Mouse (Mus musculus): ENCODE measurements at regions not wholly inside any gene's neighbourhood (a gene's known extent, or its start where the extent isn't known, plus 50 kb on each side); places are given as distances from the start of the nearest gene placed in this dataset.

DNA sequence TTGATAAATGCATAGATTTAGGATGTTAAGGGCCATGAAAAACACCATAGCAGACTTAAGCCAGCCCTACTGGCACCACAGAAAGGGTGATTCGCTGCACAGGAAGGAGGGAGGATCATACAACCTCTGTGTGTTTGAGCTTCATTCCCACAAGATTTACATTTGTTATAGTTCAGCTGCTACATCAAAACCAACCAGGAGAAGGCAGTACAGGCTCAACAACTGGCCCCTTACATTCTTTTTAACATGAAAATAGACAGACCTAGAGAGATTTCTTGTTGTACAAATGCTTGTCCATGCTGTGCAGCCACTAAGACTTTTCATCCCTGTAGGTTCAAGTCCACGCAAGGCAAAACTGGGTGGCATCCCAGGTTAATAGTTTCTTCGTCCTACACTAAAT, 412.6 kb upstream of the 5930422O12Rik start:
- in situ Hi-C loops (cut with MboI; ENCODE audit: low sequenced_read_pairs in 2 of 2, unreplicated experiment in 2 of 2): no loop called here
- Histone ChIP-seq H3K9me3 (ENCODE audit: control insufficient read depth, insufficient read depth, low read depth, low read length) (no peaks in the 10 kb centered on the region), H3K4me3 (ENCODE audit: insufficient read depth in 1 of 2, low read depth in 1 of 2, low read length in 2 of 2, poor library complexity in 1 of 2, severe bottlenecking in 1 of 2) (no peak overlapping the region), H3K4me1 (ENCODE audit: control insufficient read depth in 2 of 2, insufficient read depth in 2 of 2, low read length in 2 of 2, poor library complexity in 1 of 2) (no peaks in the 10 kb centered on the region), H3K36me3 (ENCODE audit: control insufficient read depth, insufficient read depth, low read length, poor library complexity, severe bottlenecking) (no peaks in the 10 kb centered on the region), H3K9ac (ENCODE audit: insufficient read depth, low read depth, low read length, poor library complexity, severe bottlenecking) (no peak overlapping the region), H3K27ac (ENCODE audit: insufficient read depth, low read depth, low read length, poor library complexity, severe bottlenecking) (no peak overlapping the region)
- TF ChIP-seq ZNF384 (IDR thresholded peaks at IDR 0.05; ENCODE audit: low read depth, low read length): no peak
- no peak for TF ChIP-seq ZC3H11A (IDR thresholded peaks at IDR 0.05; ENCODE audit: borderline replicate concordance, low read depth, low read length)
- TF ChIP-seq CHD2 (IDR thresholded peaks at IDR 0.05; ENCODE audit: low read depth, low read length): no peak
- no peak for TF ChIP-seq MAFK (IDR thresholded peaks at IDR 0.05; ENCODE audit: insufficient read depth, low read depth, low read length)
- no peak for TF ChIP-seq HCFC1 (IDR thresholded peaks at IDR 0.05; ENCODE audit: borderline replicate concordance, insufficient read depth, low read length)
- no peak for DNase-seq (ENCODE audit: low read depth, low spot score)

GRCm38 (mm10) chr8:33026973-33027372, 401.5 kb upstream of the 5930422O12Rik start:
- Histone ChIP-seq H3K36me3 (ENCODE audit: control insufficient read depth, insufficient read depth, low read length, poor library complexity, severe bottlenecking) (no peaks in the 10 kb centered on the region), H3K9ac (ENCODE audit: insufficient read depth, low read depth, low read length, poor library complexity, severe bottlenecking) (no peak overlapping the region), H3K4me1 (ENCODE audit: control insufficient read depth in 2 of 2, insufficient read depth in 2 of 2, low read length in 2 of 2, poor library complexity in 1 of 2) (no peaks in the 10 kb centered on the region), H3K27ac (ENCODE audit: insufficient read depth, low read depth, low read length, poor library complexity, severe bottlenecking) (no peak overlapping the region), H3K4me3 (ENCODE audit: insufficient read depth in 1 of 2, low read depth in 1 of 2, low read length in 2 of 2, poor library complexity in 1 of 2, severe bottlenecking in 1 of 2) (no peak overlapping the region), H3K9me3 (ENCODE audit: control insufficient read depth, insufficient read depth, low read depth, low read length) (no peaks in the 10 kb centered on the region)
- no peak for TF ChIP-seq ZC3H11A (IDR thresholded peaks at IDR 0.05; ENCODE audit: borderline replicate concordance, low read depth, low read length)
- no peak for TF ChIP-seq ZNF384 (IDR thresholded peaks at IDR 0.05; ENCODE audit: low read depth, low read length)
- TF ChIP-seq CHD2 (IDR thresholded peaks at IDR 0.05; ENCODE audit: low read depth, low read length): no peak
- TF ChIP-seq HCFC1 (IDR thresholded peaks at IDR 0.05; ENCODE audit: borderline replicate concordance, insufficient read depth, low read length): no peak
- no peak for TF ChIP-seq MAFK (IDR thresholded peaks at IDR 0.05; ENCODE audit: insufficient read depth, low read depth, low read length)
- no peak for DNase-seq (ENCODE audit: low read depth, low spot score)
- in situ Hi-C loops (cut with MboI; ENCODE audit: low sequenced_read_pairs in 2 of 2, unreplicated experiment in 2 of 2): no loop called here

GRCm38 (mm10) chr8:33029453-33029852, 399.1 kb upstream of the 5930422O12Rik start:
- no peak for TF ChIP-seq MAFK (IDR thresholded peaks at IDR 0.05; ENCODE audit: insufficient read depth, low read depth, low read length)
- TF ChIP-seq ZC3H11A (IDR thresholded peaks at IDR 0.05; ENCODE audit: borderline replicate concordance, low read depth, low read length): no peak
- TF ChIP-seq HCFC1 (IDR thresholded peaks at IDR 0.05; ENCODE audit: borderline replicate concordance, insufficient read depth, low read length): no peak
- no peak for TF ChIP-seq ZNF384 (IDR thresholded peaks at IDR 0.05; ENCODE audit: low read depth, low read length)
- no peak for TF ChIP-seq CHD2 (IDR thresholded peaks at IDR 0.05; ENCODE audit: low read depth, low read length)
- Histone ChIP-seq H3K36me3 (ENCODE audit: control insufficient read depth, insufficient read depth, low read length, poor library complexity, severe bottlenecking) (no peaks in the 10 kb centered on the region), H3K4me1 (ENCODE audit: control insufficient read depth in 2 of 2, insufficient read depth in 2 of 2, low read length in 2 of 2, poor library complexity in 1 of 2) (no peaks in the 10 kb centered on the region), H3K27ac (ENCODE audit: insufficient read depth, low read depth, low read length, poor library complexity, severe bottlenecking) (no peak overlapping the region), H3K4me3 (ENCODE audit: insufficient read depth in 1 of 2, low read depth in 1 of 2, low read length in 2 of 2, poor library complexity in 1 of 2, severe bottlenecking in 1 of 2) (no peak overlapping the region), H3K9me3 (ENCODE audit: control insufficient read depth, insufficient read depth, low read depth, low read length) (no peaks in the 10 kb centered on the region), H3K9ac (ENCODE audit: insufficient read depth, low read depth, low read length, poor library complexity, severe bottlenecking) (no peak overlapping the region)
- in situ Hi-C loops (cut with MboI; ENCODE audit: low sequenced_read_pairs in 2 of 2, unreplicated experiment in 2 of 2): no loop called here
- DNase-seq (ENCODE audit: low read depth, low spot score): no peak

DNA sequence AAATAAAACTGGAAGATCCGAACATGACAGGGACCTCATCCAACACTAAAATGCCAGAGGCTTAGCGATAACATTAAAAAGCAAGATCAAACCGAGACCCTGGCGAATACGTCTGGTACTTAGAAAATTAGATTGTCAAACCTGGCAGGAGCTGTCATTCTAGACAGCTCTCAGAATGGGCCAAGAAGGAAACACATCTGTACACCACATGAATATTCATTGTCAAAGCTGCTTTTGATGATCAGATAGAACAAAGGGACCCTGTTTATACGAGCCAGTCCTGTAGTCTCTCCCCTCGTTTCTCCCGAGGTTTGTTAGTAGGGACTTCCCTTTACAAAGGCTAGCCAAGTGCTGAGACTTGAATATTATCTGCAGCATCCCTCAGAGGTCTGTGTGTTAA, 376.5 kb upstream of the 5930422O12Rik start:
- Histone ChIP-seq H3K36me3 (ENCODE audit: control insufficient read depth, insufficient read depth, low read length, poor library complexity, severe bottlenecking) (no peaks in the 10 kb centered on the region), H3K4me3 (ENCODE audit: insufficient read depth in 1 of 2, low read depth in 1 of 2, low read length in 2 of 2, poor library complexity in 1 of 2, severe bottlenecking in 1 of 2) (no peak overlapping the region), H3K9me3 (ENCODE audit: control insufficient read depth, insufficient read depth, low read depth, low read length) (no peaks in the 10 kb centered on the region), H3K9ac (ENCODE audit: insufficient read depth, low read depth, low read length, poor library complexity, severe bottlenecking) (no peak overlapping the region), H3K27ac (ENCODE audit: insufficient read depth, low read depth, low read length, poor library complexity, severe bottlenecking) (no peak overlapping the region), H3K4me1 (ENCODE audit: control insufficient read depth in 2 of 2, insufficient read depth in 2 of 2, low read length in 2 of 2, poor library complexity in 1 of 2) (no peaks in the 10 kb centered on the region)
- TF ChIP-seq ZNF384 (IDR thresholded peaks at IDR 0.05; ENCODE audit: low read depth, low read length) (no peak), ZC3H11A (IDR thresholded peaks at IDR 0.05; ENCODE audit: borderline replicate concordance, low read depth, low read length) (no peak), CHD2 (IDR thresholded peaks at IDR 0.05; ENCODE audit: low read depth, low read length) (no peak), HCFC1 (IDR thresholded peaks at IDR 0.05; ENCODE audit: borderline replicate concordance, insufficient read depth, low read length) (no peak), MAFK (IDR thresholded peaks at IDR 0.05; ENCODE audit: insufficient read depth, low read depth, low read length) (no peak)
- DNase-seq (ENCODE audit: low read depth, low spot score): no peak
- in situ Hi-C loops (cut with MboI; ENCODE audit: low sequenced_read_pairs in 2 of 2, unreplicated experiment in 2 of 2): no loop called here

DNA sequence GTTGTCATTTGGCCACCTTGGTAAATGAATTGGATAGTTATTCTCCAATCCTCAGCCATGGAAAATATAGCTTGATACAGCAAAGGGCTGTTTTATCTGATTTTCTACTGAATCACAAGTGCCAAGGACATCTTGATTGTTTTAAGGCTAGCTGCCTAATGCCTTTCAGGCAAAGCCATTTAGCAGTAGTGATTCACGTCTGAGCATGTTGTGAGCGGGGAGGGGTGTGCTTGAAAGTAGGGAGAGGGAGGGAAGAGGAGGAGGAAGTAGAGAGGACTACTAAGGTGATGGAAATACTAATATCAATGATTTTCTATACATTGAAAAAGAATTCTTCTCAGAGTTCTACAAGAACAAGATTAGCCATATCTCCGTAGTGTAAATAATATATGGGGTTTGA, 362.9 kb upstream of the 5930422O12Rik start:
- in situ Hi-C loops (cut with MboI; ENCODE audit: low sequenced_read_pairs in 2 of 2, unreplicated experiment in 2 of 2): no loop called here
- Histone ChIP-seq H3K4me3 (ENCODE audit: insufficient read depth in 1 of 2, low read depth in 1 of 2, low read length in 2 of 2, poor library complexity in 1 of 2, severe bottlenecking in 1 of 2) (no peak overlapping the region), H3K4me1 (ENCODE audit: control insufficient read depth in 2 of 2, insufficient read depth in 2 of 2, low read length in 2 of 2, poor library complexity in 1 of 2) (no peaks in the 10 kb centered on the region), H3K9me3 (ENCODE audit: control insufficient read depth, insufficient read depth, low read depth, low read length) (no peaks in the 10 kb centered on the region), H3K36me3 (ENCODE audit: control insufficient read depth, insufficient read depth, low read length, poor library complexity, severe bottlenecking) (no peaks in the 10 kb centered on the region), H3K9ac (ENCODE audit: insufficient read depth, low read depth, low read length, poor library complexity, severe bottlenecking) (no peak overlapping the region), H3K27ac (ENCODE audit: insufficient read depth, low read depth, low read length, poor library complexity, severe bottlenecking) (no peak overlapping the region)
- TF ChIP-seq CHD2 (IDR thresholded peaks at IDR 0.05; ENCODE audit: low read depth, low read length) (no peak), MAFK (IDR thresholded peaks at IDR 0.05; ENCODE audit: insufficient read depth, low read depth, low read length) (no peak), HCFC1 (IDR thresholded peaks at IDR 0.05; ENCODE audit: borderline replicate concordance, insufficient read depth, low read length) (no peak), ZC3H11A (IDR thresholded peaks at IDR 0.05; ENCODE audit: borderline replicate concordance, low read depth, low read length) (no peak)
- no peak for DNase-seq (ENCODE audit: low read depth, low spot score)

Data from ES-E14 (cell line).